Mouse (Mus musculus): ENCODE results near the gene Cd19. TPM values are rescaled to one million over a fixed set of nuclear protein-coding genes. Genes with fewer than 3 reads are reported as not detected.
A peak's percentile ranks its signal among the peaks of the same experiment; 100 is the strongest.

Gene Cd19
- polyA plus RNA-seq, 1 experiment from 2014 or later, result not detected

DNA sequence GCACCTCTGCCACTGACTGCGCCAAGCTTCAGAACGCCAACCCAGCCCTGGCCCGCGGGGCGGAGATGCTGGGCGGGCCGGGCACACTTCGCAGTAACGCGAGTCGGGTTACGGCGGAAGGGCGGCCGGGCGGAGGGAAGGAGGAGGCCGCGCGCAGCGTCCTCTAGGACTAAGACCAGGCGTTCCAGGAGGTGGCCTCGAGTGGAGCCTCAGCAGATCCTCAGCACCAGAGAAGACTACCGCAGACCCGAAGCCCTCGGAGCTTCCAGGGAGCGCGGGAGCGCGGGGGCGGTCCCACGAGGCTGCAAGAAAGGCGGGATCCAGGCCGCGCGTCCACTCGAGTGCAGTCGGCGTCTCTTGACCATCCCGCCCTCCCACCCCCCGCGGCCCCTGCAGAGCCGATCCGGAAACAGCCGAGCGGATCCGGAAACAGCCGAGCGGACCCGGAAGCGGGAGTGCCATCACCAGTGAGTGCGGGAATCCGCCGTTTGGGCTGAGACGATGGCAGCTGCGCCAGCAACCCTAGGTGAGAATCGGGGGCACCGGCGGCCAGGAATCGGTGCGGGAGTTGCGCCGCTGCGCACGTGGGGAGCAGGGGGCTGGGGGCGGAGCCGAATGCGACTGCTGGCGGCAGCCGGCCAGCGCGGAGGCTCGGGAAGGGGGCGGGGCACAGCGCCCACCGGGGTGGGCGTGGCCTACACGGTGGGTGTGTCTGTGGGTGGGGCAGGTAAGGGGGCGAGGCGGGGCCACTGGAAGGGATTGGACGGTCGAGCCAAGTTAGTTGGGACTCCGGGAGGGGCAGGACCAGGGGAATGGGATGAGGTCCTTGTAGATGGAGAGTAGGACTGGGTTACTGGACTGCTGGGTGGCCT, 14.2 kb upstream of the Cd19 start, which contains the start of gene Rabep2:
Gene Rabep2, plus strand, starts transcription at position 129 of the 872 bp plus-strand sequence.
- Histone ChIP-seq H3K27me3 (ENCODE audit: control insufficient read depth, insufficient read depth, low read length) (no peaks in the 10 kb centered on the region), H3K36me3 (ENCODE audit: control insufficient read depth, insufficient read depth, low read length) (no peaks in the 10 kb centered on the region), H3K9ac (ENCODE audit: low read depth, low read length) (peak within 1 kb of the TSS; percentile 87), H3K9me3 (replicated peaks; ENCODE audit: control insufficient read depth, low read length) (no peaks in the 10 kb centered on the region), H3K27ac (ENCODE audit: low read depth, low read length) (peak within 1 kb of the TSS; percentile 90), H3K4me2 (peak within 1 kb of the TSS; percentile 78), H3K4me3 (ENCODE audit: low read depth, low read length) (peak within 1 kb of the TSS; percentile 58), H3K4me1 (ENCODE audit: control insufficient read depth, insufficient read depth, low read length) (peaks cover 12% of the 10 kb centered on the region)
- ATAC-seq (replicated peaks; ENCODE audit: insufficient number of reproducible peaks, low FRiP score, low TSS enrichment), result peak; percentile 92
- WGBS (ENCODE audit: insufficient replicate concordance), result under 1% methylated on average over 79 of the region's 82 CpGs

DNA sequence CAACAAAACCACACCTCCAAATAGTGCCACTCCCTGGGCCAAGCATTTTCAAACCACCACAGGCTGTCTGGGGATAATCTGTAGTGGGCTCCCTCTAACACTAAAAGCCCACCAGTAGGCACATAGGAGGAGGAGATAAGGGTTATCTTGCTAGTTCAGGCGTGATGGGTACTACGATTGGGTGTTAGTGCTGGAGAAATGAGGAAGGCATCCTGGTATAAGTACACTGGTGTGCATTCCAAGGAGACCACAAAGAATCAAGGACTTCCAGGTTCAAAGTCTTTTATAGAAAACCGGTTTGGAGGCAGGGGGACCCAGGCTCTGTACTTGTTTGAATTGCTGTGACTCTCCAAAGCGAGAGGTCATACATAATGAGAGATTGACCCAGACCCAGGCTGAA, 13.5 kb upstream of the Cd19 start:
- Histone ChIP-seq H3K27me3 (ENCODE audit: control insufficient read depth, insufficient read depth, low read length) (no peaks in the 10 kb centered on the region), H3K4me1 (ENCODE audit: control insufficient read depth, insufficient read depth, low read length) (peaks cover 12% of the 10 kb centered on the region), H3K36me3 (ENCODE audit: control insufficient read depth, insufficient read depth, low read length) (no peaks in the 10 kb centered on the region), H3K4me2 (peak overlapping the region; percentile 78), H3K27ac (ENCODE audit: low read depth, low read length) (peak overlapping the region; percentile 90), H3K9ac (ENCODE audit: low read depth, low read length) (peak overlapping the region; percentile 87), H3K9me3 (replicated peaks; ENCODE audit: control insufficient read depth, low read length) (no peaks in the 10 kb centered on the region), H3K4me3 (ENCODE audit: low read depth, low read length) (peak overlapping the region; percentile 58)
- ATAC-seq (replicated peaks; ENCODE audit: insufficient number of reproducible peaks, low FRiP score, low TSS enrichment), result no peak
- WGBS (ENCODE audit: insufficient replicate concordance), result 11% methylated on average over 4 of the region's 4 CpGs

DNA sequence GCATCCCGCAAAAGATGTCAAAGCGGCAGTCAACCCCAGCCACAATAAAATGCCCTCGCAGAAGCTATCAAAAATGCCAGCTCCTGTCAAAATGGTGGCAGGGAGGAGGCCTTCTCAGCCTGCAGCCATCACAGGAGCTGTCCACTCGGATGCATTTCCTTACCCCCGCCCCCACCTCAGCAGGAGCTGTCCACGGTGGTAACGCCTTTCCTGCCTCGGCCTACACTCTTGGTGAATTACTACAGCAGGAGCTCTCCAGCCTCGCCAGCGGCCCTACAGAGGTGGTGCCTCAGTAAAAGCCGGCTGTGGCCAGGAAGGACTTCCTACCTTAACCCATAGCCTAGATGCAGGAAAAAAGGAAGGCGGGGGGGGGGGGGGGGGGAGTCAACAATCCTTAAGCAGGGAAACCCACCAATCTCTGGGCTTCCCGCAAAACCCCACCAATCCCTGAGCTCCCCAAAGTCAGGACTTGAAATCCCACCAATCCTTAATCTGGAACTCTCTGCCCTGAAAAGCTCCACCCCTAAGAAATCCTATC, 12.7 kb upstream of the Cd19 start:
- no peak for ATAC-seq (replicated peaks; ENCODE audit: insufficient number of reproducible peaks, low FRiP score, low TSS enrichment)
- Histone ChIP-seq H3K4me2 (no peak overlapping the region; the same call in 1 of the 2 replicates), H3K36me3 (ENCODE audit: control insufficient read depth, insufficient read depth, low read length) (no peaks in the 10 kb centered on the region), H3K4me3 (ENCODE audit: low read depth, low read length) (no peak overlapping the region), H3K4me1 (ENCODE audit: control insufficient read depth, insufficient read depth, low read length) (peaks cover 12% of the 10 kb centered on the region), H3K27ac (ENCODE audit: low read depth, low read length) (no peak overlapping the region), H3K9me3 (replicated peaks; ENCODE audit: control insufficient read depth, low read length) (no peaks in the 10 kb centered on the region), H3K9ac (ENCODE audit: low read depth, low read length) (no peak overlapping the region), H3K27me3 (ENCODE audit: control insufficient read depth, insufficient read depth, low read length) (no peaks in the 10 kb centered on the region)
- 37% methylated on average over 13 of the region's 13 CpGs for WGBS (ENCODE audit: insufficient replicate concordance)

DNA sequence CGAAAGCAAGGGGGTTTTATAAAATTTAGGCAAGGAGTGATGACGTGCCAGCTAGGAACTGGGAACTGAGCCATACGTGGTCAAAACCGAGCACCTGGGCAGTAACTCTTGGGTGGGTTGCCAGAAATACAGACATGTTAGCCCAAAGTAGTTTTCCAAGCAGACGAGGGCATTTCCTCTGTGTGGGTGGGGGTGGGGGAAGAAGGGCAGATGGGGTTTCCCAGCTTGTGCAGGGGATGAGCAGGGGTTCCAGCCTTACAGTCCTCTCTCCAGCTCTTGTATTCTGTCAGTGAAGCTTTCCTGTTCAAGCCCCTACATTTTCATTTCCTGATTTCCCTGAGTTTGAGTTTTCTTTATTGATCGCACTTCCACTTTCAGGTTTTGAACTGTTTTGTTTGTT, 9.5 kb upstream of the Cd19 start:
- Histone ChIP-seq H3K4me2 (no peak overlapping the region), H3K36me3 (ENCODE audit: control insufficient read depth, insufficient read depth, low read length) (no peaks in the 10 kb centered on the region), H3K9me3 (replicated peaks; ENCODE audit: control insufficient read depth, low read length) (no peaks in the 10 kb centered on the region), H3K27ac (ENCODE audit: low read depth, low read length) (no peak overlapping the region), H3K9ac (ENCODE audit: low read depth, low read length) (no peak overlapping the region), H3K4me1 (ENCODE audit: control insufficient read depth, insufficient read depth, low read length) (peaks cover 7% of the 10 kb centered on the region; the same call in 1 of the 2 replicates), H3K27me3 (ENCODE audit: control insufficient read depth, insufficient read depth, low read length) (no peaks in the 10 kb centered on the region), H3K4me3 (ENCODE audit: low read depth, low read length) (no peak overlapping the region)
- no peak for ATAC-seq (replicated peaks; ENCODE audit: insufficient number of reproducible peaks, low FRiP score, low TSS enrichment)
- 74% methylated on average over 6 of the region's 6 CpGs for WGBS (ENCODE audit: insufficient replicate concordance)

DNA sequence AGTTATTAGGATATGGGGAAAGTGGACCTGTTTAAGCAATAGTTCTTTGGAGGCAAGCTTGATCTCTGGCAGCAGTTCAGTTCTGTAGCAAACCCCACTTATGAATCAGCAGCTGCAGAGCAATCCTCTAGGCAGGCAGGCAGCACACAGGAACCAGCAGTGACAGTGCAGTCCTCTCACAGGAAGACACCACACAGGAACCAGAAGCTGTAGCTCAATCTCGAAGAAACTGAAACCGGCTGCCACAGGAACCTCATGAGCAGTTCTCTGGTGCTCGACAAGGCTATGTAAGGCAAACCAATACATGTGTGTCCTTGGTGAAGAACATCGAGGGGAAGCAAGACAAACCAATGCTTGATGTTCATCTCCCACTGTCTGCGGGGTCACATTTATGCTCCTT, 7.1 kb upstream of the Cd19 start:
- 68% methylated on average over 5 of the region's 5 CpGs for WGBS (ENCODE audit: insufficient replicate concordance)
- no peak overlapping the region for H3K4me3 ChIP-seq (ENCODE audit: low read depth, low read length)
- no peak overlapping the region for H3K4me2 ChIP-seq
- H3K36me3 ChIP-seq (ENCODE audit: control insufficient read depth, insufficient read depth, low read length), result no peaks in the 10 kb centered on the region
- no peak for ATAC-seq (replicated peaks; ENCODE audit: insufficient number of reproducible peaks, low FRiP score, low TSS enrichment)
- H3K27me3 ChIP-seq (ENCODE audit: control insufficient read depth, insufficient read depth, low read length), result no peaks in the 10 kb centered on the region
- H3K9ac ChIP-seq (ENCODE audit: low read depth, low read length), result no peak overlapping the region
- H3K9me3 ChIP-seq (replicated peaks; ENCODE audit: control insufficient read depth, low read length), result no peaks in the 10 kb centered on the region
- H3K27ac ChIP-seq (ENCODE audit: low read depth, low read length), result no peak overlapping the region
- H3K4me1 ChIP-seq (ENCODE audit: control insufficient read depth, insufficient read depth, low read length), result no peaks in the 10 kb centered on the region

DNA sequence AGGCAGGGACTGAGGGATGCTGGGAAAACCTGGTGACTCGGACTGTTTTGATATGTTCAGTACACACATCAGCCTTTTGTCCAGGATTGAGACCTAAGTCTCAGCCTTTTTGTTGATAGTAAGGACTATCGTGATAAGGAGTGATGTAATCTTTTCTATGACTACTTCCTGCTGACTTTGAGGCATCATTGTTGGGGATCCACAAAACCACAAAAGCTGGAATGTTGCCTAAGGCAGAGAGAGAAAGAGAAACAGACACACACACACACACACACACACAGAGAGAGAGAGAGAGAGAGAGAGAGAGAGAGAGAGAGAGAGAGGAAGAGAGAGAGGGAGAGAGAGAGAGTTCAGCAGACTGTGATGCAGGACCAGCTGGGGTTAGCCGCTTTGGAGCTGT, 3.8 kb upstream of the Cd19 start:
- Histone ChIP-seq H3K4me2 (no peak overlapping the region), H3K4me1 (ENCODE audit: control insufficient read depth, insufficient read depth, low read length) (no peaks in the 10 kb centered on the region), H3K9me3 (replicated peaks; ENCODE audit: control insufficient read depth, low read length) (no peaks in the 10 kb centered on the region), H3K9ac (ENCODE audit: low read depth, low read length) (no peak overlapping the region), H3K36me3 (ENCODE audit: control insufficient read depth, insufficient read depth, low read length) (no peaks in the 10 kb centered on the region), H3K4me3 (ENCODE audit: low read depth, low read length) (no peak overlapping the region), H3K27ac (ENCODE audit: low read depth, low read length) (no peak overlapping the region), H3K27me3 (ENCODE audit: control insufficient read depth, insufficient read depth, low read length) (no peaks in the 10 kb centered on the region; the same call in 1 of the 2 replicates)
- ATAC-seq (replicated peaks; ENCODE audit: insufficient number of reproducible peaks, low FRiP score, low TSS enrichment), result no peak
- WGBS (ENCODE audit: insufficient replicate concordance), result 54% methylated on average over 3 of the region's 3 CpGs

DNA sequence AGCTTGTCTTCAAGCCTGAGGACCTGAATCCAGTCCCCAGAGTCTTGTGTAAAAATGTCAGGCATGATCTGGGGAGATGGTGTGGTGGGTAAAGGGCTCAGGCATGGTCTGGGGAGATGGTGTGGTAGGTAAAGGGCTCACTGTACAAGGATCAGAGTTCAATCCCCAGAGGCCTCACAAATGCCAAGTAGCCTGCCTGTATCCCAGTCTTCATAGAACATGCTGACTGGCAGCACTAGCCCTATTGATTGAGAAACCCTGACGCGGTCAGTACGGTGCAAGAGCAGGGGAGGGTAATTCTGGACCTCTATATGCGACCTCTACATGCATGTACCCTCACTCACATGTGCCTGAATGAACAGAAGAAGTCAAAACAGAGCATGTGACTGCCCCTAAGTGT, 2.9 kb upstream of the Cd19 start:
- Histone ChIP-seq H3K9ac (ENCODE audit: low read depth, low read length) (no peak overlapping the region), H3K4me3 (ENCODE audit: low read depth, low read length) (no peak overlapping the region), H3K36me3 (ENCODE audit: control insufficient read depth, insufficient read depth, low read length) (no peaks in the 10 kb centered on the region), H3K4me1 (ENCODE audit: control insufficient read depth, insufficient read depth, low read length) (no peaks in the 10 kb centered on the region), H3K9me3 (replicated peaks; ENCODE audit: control insufficient read depth, low read length) (no peaks in the 10 kb centered on the region), H3K27ac (ENCODE audit: low read depth, low read length) (no peak overlapping the region), H3K27me3 (ENCODE audit: control insufficient read depth, insufficient read depth, low read length) (no peaks in the 10 kb centered on the region; the same call in 1 of the 2 replicates), H3K4me2 (no peak overlapping the region)
- WGBS (ENCODE audit: insufficient replicate concordance), result 89% methylated on average over 4 of the region's 4 CpGs
- ATAC-seq (replicated peaks; ENCODE audit: insufficient number of reproducible peaks, low FRiP score, low TSS enrichment), result no peak

DNA sequence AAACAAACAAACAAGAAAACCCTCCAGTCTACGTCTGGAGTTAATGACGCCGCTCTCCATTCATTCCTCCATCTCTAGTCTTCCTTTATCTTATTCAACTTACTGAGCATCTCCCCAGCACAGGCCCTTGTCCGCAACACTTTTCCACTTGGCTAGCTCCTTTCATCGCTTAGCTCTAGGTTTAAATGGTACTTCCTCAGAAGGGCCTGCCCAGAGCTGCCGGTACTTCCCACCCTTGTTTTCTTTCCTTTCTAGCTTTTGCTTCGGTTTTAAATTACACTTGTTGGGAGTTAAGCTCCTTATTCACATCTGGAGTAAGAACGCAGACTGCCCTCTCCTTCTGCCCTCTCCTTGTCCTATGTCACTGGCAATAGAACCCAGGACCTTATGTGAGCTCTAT, 2.4 kb upstream of the Cd19 start:
- WGBS (ENCODE audit: insufficient replicate concordance), result 47% methylated on average over 8 of the region's 8 CpGs
- Histone ChIP-seq H3K9ac (ENCODE audit: low read depth, low read length) (no peak overlapping the region), H3K4me1 (ENCODE audit: control insufficient read depth, insufficient read depth, low read length) (no peaks in the 10 kb centered on the region), H3K9me3 (replicated peaks; ENCODE audit: control insufficient read depth, low read length) (no peaks in the 10 kb centered on the region), H3K27ac (ENCODE audit: low read depth, low read length) (no peak overlapping the region), H3K36me3 (ENCODE audit: control insufficient read depth, insufficient read depth, low read length) (no peaks in the 10 kb centered on the region), H3K4me3 (ENCODE audit: low read depth, low read length) (no peak overlapping the region), H3K27me3 (ENCODE audit: control insufficient read depth, insufficient read depth, low read length) (no peaks in the 10 kb centered on the region; the same call in 1 of the 2 replicates), H3K4me2 (no peak overlapping the region)
- ATAC-seq (replicated peaks; ENCODE audit: insufficient number of reproducible peaks, low FRiP score, low TSS enrichment), result no peak
